Mouse (Mus musculus) liver, embryonic 15.5 days (tissue): Measurements from ENCODE around the gene Rgs16. TPM values are rescaled to one million over a fixed set of nuclear protein-coding genes. Genes with fewer than 3 reads are reported as not detected.

Experiments
- ATAC-seq: fragments of 200-750 bp; cut with Nextera tagmentation; 2 replicates; pipeline ENCODE4 v1.8.0; 2017; ENCODE audit warnings: moderate number of reproducible peaks, mild to moderate bottlenecking, moderate library complexity; ENCODE audit not compliant: insufficient read depth
- H3K27ac ChIP-seq: fragments of 300-500 bp; sonication (generic); replicated peaks from 2 replicates; pipeline ENCODE4 v1.5.1; 2015; ENCODE audit warnings: mild to moderate bottlenecking, inconsistent platforms
- H3K27me3 ChIP-seq: fragments of 300-500 bp; sonication (generic); 2 replicates; pipeline ENCODE4 v1.6.1; 2015; ENCODE audit warnings: mild to moderate bottlenecking, inconsistent platforms
- H3K36me3 ChIP-seq: fragments of 300-500 bp; sonication (generic); replicated peaks from 2 replicates; pipeline ENCODE4 v1.6.1; 2015; ENCODE audit warnings: moderate library complexity, mild to moderate bottlenecking, inconsistent platforms
- H3K4me1 ChIP-seq: fragments of 300-500 bp; sonication (generic); replicated peaks from 2 replicates; pipeline ENCODE4 v1.6.1; 2015; ENCODE audit warnings: inconsistent platforms
- H3K4me2 ChIP-seq: fragments of 300-500 bp; sonication (generic); 2 replicates; pipeline ENCODE4 v1.6.1; 2015; ENCODE audit warnings: moderate library complexity, mild to moderate bottlenecking, inconsistent platforms
- H3K4me3 ChIP-seq: fragments of 300-500 bp; sonication (generic); replicated peaks from 2 replicates; pipeline ENCODE4 v1.5.1; 2015; ENCODE audit warnings: mild to moderate bottlenecking, inconsistent platforms
- H3K9ac ChIP-seq: fragments of 300-500 bp; sonication (generic); 2 replicates; pipeline ENCODE4 v1.6.1; 2015; ENCODE audit warnings: moderate library complexity, mild to moderate bottlenecking, inconsistent platforms
- H3K9me3 ChIP-seq: fragments of 300-500 bp; sonication (generic); replicated peaks from 2 replicates; pipeline ENCODE4 v1.6.1; 2016; ENCODE audit warnings: inconsistent platforms
- WGBS: fragments of 180-500 bp; shearing (Covaris S2); methylation state at CpG from one replicate; pipeline ENCODE4 v1.1.7; 2015; ENCODE audit warnings: mixed read lengths; ENCODE audit not compliant: insufficient replicate concordance; 5-methylcytosine and 5-hydroxymethylcytosine counted together
- polyA plus RNA-seq: library from polyadenylated mRNA; unstranded; fragments of >200 nt; fragmentation: Nextera tagmentation; extraction: Ambion mirVana; gene quantifications from 2 replicates; pipeline ENCODE4 v1.2.1, GENCODE M21; 2015

The Rgs16 gene
- polyA plus RNA-seq, 1 experiment from 2014 or later: 1.1 TPM

GRCm38 (mm10) chr1:153702166-153702852 lies 37.8 kb upstream of the Rgs16 start:
- Histone ChIP-seq H3K9me3 (no peaks in the 10 kb centered on the region), H3K27me3 (no peaks in the 10 kb centered on the region), H3K36me3 (no peaks in the 10 kb centered on the region), H3K27ac (no peak overlapping the region), H3K4me2 (no peak overlapping the region), H3K4me1 (no peaks in the 10 kb centered on the region), H3K4me3 (no peak overlapping the region), H3K9ac (no peak overlapping the region)
- no peak for ATAC-seq
- WGBS: 49% methylated on average over 8 of the region's 8 CpGs

GRCm38 (mm10) chr1:153702853-153703410 lies 37.2 kb upstream of the Rgs16 start:
- no peaks in the 10 kb centered on the region for H3K9me3 ChIP-seq
- no peak overlapping the region for H3K4me2 ChIP-seq
- no peak overlapping the region for H3K9ac ChIP-seq
- no peak for ATAC-seq
- no peaks in the 10 kb centered on the region for H3K4me1 ChIP-seq
- no peaks in the 10 kb centered on the region for H3K27me3 ChIP-seq
- 62% methylated on average over 8 of the region's 8 CpGs for WGBS
- H3K27ac ChIP-seq: no peak overlapping the region
- H3K4me3 ChIP-seq: no peak overlapping the region
- H3K36me3 ChIP-seq: no peaks in the 10 kb centered on the region

GRCm38 (mm10) chr1:153703445-153703991 lies 36.6 kb upstream of the Rgs16 start:
- ATAC-seq: no peak
- Histone ChIP-seq H3K36me3 (no peaks in the 10 kb centered on the region), H3K4me3 (no peak overlapping the region), H3K9ac (no peak overlapping the region), H3K27me3 (no peaks in the 10 kb centered on the region), H3K9me3 (no peaks in the 10 kb centered on the region), H3K4me2 (no peak overlapping the region), H3K27ac (no peak overlapping the region), H3K4me1 (no peaks in the 10 kb centered on the region)
- WGBS: 23% methylated on average over 12 of the region's 12 CpGs

- H3K4me3 ChIP-seq: no peak overlapping the region
- WGBS: 39% methylated on average over 7 of the region's 7 CpGs
- no peak overlapping the region for H3K4me2 ChIP-seq
- no peaks in the 10 kb centered on the region for H3K27me3 ChIP-seq
- H3K36me3 ChIP-seq: no peaks in the 10 kb centered on the region
- no peaks in the 10 kb centered on the region for H3K4me1 ChIP-seq
- H3K9me3 ChIP-seq: no peaks in the 10 kb centered on the region
- no peak overlapping the region for H3K27ac ChIP-seq
- no peak overlapping the region for H3K9ac ChIP-seq
- no peak for ATAC-seq
Observed at GRCm38 (mm10) chr1:153704174-153704573, 36.0 kb upstream of the Rgs16 start.

- H3K27me3 ChIP-seq: no peaks in the 10 kb centered on the region
- H3K27ac ChIP-seq: no peak overlapping the region
- H3K9ac ChIP-seq: no peak overlapping the region
- no peaks in the 10 kb centered on the region for H3K36me3 ChIP-seq
- no peaks in the 10 kb centered on the region for H3K9me3 ChIP-seq
- no peak overlapping the region for H3K4me3 ChIP-seq
- H3K4me2 ChIP-seq: no peak overlapping the region
- 35% methylated on average over 3 of the region's 3 CpGs for WGBS
- ATAC-seq: no peak
- H3K4me1 ChIP-seq: no peaks in the 10 kb centered on the region
Observed at GRCm38 (mm10) chr1:153704996-153705395, 35.2 kb upstream of the Rgs16 start.

GRCm38 (mm10) chr1:153708626-153709025 lies 31.5 kb upstream of the Rgs16 start:
- Histone ChIP-seq H3K27ac (no peak overlapping the region), H3K9me3 (no peaks in the 10 kb centered on the region), H3K27me3 (no peaks in the 10 kb centered on the region), H3K4me2 (no peak overlapping the region), H3K4me3 (no peak overlapping the region), H3K9ac (no peak overlapping the region), H3K4me1 (no peaks in the 10 kb centered on the region), H3K36me3 (no peaks in the 10 kb centered on the region)
- ATAC-seq: no peak
- WGBS: 73% methylated on average over 5 of the region's 5 CpGs

- H3K36me3 ChIP-seq: no peaks in the 10 kb centered on the region
- H3K4me3 ChIP-seq: no peak overlapping the region
- H3K9me3 ChIP-seq: no peaks in the 10 kb centered on the region
- 13% methylated on average over 5 of the region's 5 CpGs for WGBS
- H3K27ac ChIP-seq: no peak overlapping the region
- no peak overlapping the region for H3K9ac ChIP-seq
- no peaks in the 10 kb centered on the region for H3K4me1 ChIP-seq
- no peak overlapping the region for H3K4me2 ChIP-seq
- H3K27me3 ChIP-seq: no peaks in the 10 kb centered on the region
- ATAC-seq: no peak
Observed at GRCm38 (mm10) chr1:153709451-153709850, 30.7 kb upstream of the Rgs16 start.

- Histone ChIP-seq H3K36me3 (no peaks in the 10 kb centered on the region), H3K27me3 (no peaks in the 10 kb centered on the region), H3K27ac (no peak overlapping the region), H3K4me3 (no peak overlapping the region), H3K4me2 (no peak overlapping the region), H3K4me1 (no peaks in the 10 kb centered on the region), H3K9ac (no peak overlapping the region), H3K9me3 (no peaks in the 10 kb centered on the region)
- 57% methylated on average over 3 of the region's 3 CpGs for WGBS
- no peak for ATAC-seq
Observed at GRCm38 (mm10) chr1:153711544-153712262, 28.4 kb upstream of the Rgs16 start.

GRCm38 (mm10) chr1:153712633-153713032 lies 27.5 kb upstream of the Rgs16 start:
- 66% methylated on average over 2 of the region's 2 CpGs for WGBS
- Histone ChIP-seq H3K4me2 (no peak overlapping the region), H3K36me3 (no peaks in the 10 kb centered on the region), H3K9me3 (no peaks in the 10 kb centered on the region), H3K27ac (no peak overlapping the region), H3K4me3 (no peak overlapping the region), H3K9ac (no peak overlapping the region), H3K4me1 (no peaks in the 10 kb centered on the region), H3K27me3 (no peaks in the 10 kb centered on the region)
- no peak for ATAC-seq

GRCm38 (mm10) chr1:153717990-153718389 lies 22.2 kb upstream of the Rgs16 start:
- Histone ChIP-seq H3K9me3 (no peaks in the 10 kb centered on the region), H3K27ac (no peak overlapping the region), H3K9ac (no peak overlapping the region), H3K36me3 (no peaks in the 10 kb centered on the region), H3K4me3 (no peak overlapping the region), H3K27me3 (no peaks in the 10 kb centered on the region), H3K4me2 (no peak overlapping the region), H3K4me1 (no peaks in the 10 kb centered on the region)
- ATAC-seq: no peak
- 48% methylated on average over 1 of the region's 1 CpGs for WGBS

GRCm38 (mm10) chr1:153720935-153721334 lies 19.2 kb upstream of the Rgs16 start:
- no peak for ATAC-seq

More at GRCm38 (mm10) chr1:153720935-153721334, 19.2 kb upstream of the Rgs16 start:
- Histone ChIP-seq H3K9me3 (no peaks in the 10 kb centered on the region), H3K4me1 (no peaks in the 10 kb centered on the region), H3K27me3 (no peaks in the 10 kb centered on the region), H3K36me3 (no peaks in the 10 kb centered on the region), H3K4me2 (no peak overlapping the region), H3K4me3 (no peak overlapping the region), H3K9ac (no peak overlapping the region), H3K27ac (no peak overlapping the region)
- WGBS: 73% methylated on average over 7 of the region's 7 CpGs
